Mouse (Mus musculus): ENCODE measurements around the gene Prl7b1. TPM values are rescaled to one million over a fixed set of nuclear protein-coding genes. Genes with fewer than 3 reads are reported as not detected.

The Prl7b1 gene
- polyA plus RNA-seq (2015; fragmentation: Nextera tagmentation; extraction: Ambion mirVana), result not detected in 2 replicates

- Histone ChIP-seq H3K4me2 (replicated peaks) (no peak within 1 kb of the TSS), H3K36me3 (no peaks in the 10 kb centered on the region), H3K9ac (no peak within 1 kb of the TSS), H3K27ac (no peak within 1 kb of the TSS), H3K27me3 (replicated peaks) (no peaks in the 10 kb centered on the region), H3K9me3 (no peaks in the 10 kb centered on the region), H3K4me3 (replicated peaks) (no peak within 1 kb of the TSS), H3K4me1 (replicated peaks) (no peaks in the 10 kb centered on the region)
- ATAC-seq, result no peak
- 70% methylated on average over 4 of the region's 4 CpGs for WGBS
These were observed at the start of gene Prl7b1 for GRCm38 (mm10) chr13:27610482-27610881. Gene Prl7b1, minus strand, starts transcription at chr13:27610582.

- no peaks in the 10 kb centered on the region for H3K9me3 ChIP-seq
- H3K4me2 ChIP-seq (replicated peaks), result no peak within 1 kb of the TSS
- H3K9ac ChIP-seq, result no peak within 1 kb of the TSS
- ATAC-seq, result no peak
- no peaks in the 10 kb centered on the region for H3K27me3 ChIP-seq (replicated peaks)
- H3K36me3 ChIP-seq, result no peaks in the 10 kb centered on the region
- WGBS, result 93% methylated on average over 3 of the region's 3 CpGs
- H3K27ac ChIP-seq, result no peak within 1 kb of the TSS
- H3K4me3 ChIP-seq (replicated peaks), result no peak within 1 kb of the TSS
- H3K4me1 ChIP-seq (replicated peaks), result no peaks in the 10 kb centered on the region
These were observed 32.0 kb upstream of the Prl7b1 start, which contains the start of gene Prl7a1 for GRCm38 (mm10) chr13:27642393-27642792. Gene Prl7a1, minus strand, starts transcription at chr13:27642493.

- Histone ChIP-seq H3K9me3 (no peaks in the 10 kb centered on the region), H3K36me3 (no peaks in the 10 kb centered on the region), H3K4me2 (replicated peaks) (no peak within 1 kb of the TSS), H3K4me1 (replicated peaks) (no peaks in the 10 kb centered on the region), H3K27me3 (replicated peaks) (no peaks in the 10 kb centered on the region), H3K4me3 (replicated peaks) (no peak within 1 kb of the TSS), H3K27ac (no peak within 1 kb of the TSS), H3K9ac (no peak within 1 kb of the TSS)
- 82% methylated on average over 2 of the region's 2 CpGs for WGBS
- ATAC-seq, result no peak
These were observed 28.3 kb downstream of the Prl7b1 start, which contains the start of gene Prl8a1 for GRCm38 (mm10) chr13:27582071-27582470. Gene Prl8a1, minus strand, starts transcription at chr13:27582171.

- Histone ChIP-seq H3K9me3 (no peaks in the 10 kb centered on the region), H3K4me3 (replicated peaks) (no peak within 1 kb of the TSS), H3K9ac (no peak within 1 kb of the TSS), H3K27me3 (replicated peaks) (no peaks in the 10 kb centered on the region), H3K4me2 (replicated peaks) (no peak within 1 kb of the TSS), H3K27ac (no peak within 1 kb of the TSS), H3K4me1 (replicated peaks) (no peaks in the 10 kb centered on the region), H3K36me3 (no peaks in the 10 kb centered on the region)
- no peak for ATAC-seq
- WGBS, result 81% methylated on average over 2 of the region's 2 CpGs
These were observed 45.9 kb downstream of the Prl7b1 start, which contains the start of gene Prl8a9 for GRCm38 (mm10) chr13:27564506-27564905. Gene Prl8a9, minus strand, starts transcription at chr13:27564606.

- no peak overlapping the region for H3K4me3 ChIP-seq (replicated peaks)
- no peaks in the 10 kb centered on the region for H3K4me1 ChIP-seq (replicated peaks)
- ATAC-seq, result no peak
- H3K36me3 ChIP-seq, result no peaks in the 10 kb centered on the region
- H3K27me3 ChIP-seq (replicated peaks), result no peaks in the 10 kb centered on the region
- no peak overlapping the region for H3K4me2 ChIP-seq (replicated peaks)
- no peak overlapping the region for H3K9ac ChIP-seq
- no peaks in the 10 kb centered on the region for H3K9me3 ChIP-seq
- H3K27ac ChIP-seq, result no peak overlapping the region
These were observed 57.0 kb downstream of the Prl7b1 start for GRCm38 (mm10) chr13:27553336-27553735.

Other genes with a start within 250 kb of the Prl7b1 start
- gene Prl2b1, start 219.7 kb downstream of the Prl7b1 start, polyA plus RNA-seq (2015; fragmentation: Nextera tagmentation; extraction: Ambion mirVana), result not detected in 2 replicates
- not detected in 2 replicates for gene Prl8a6, start 171.9 kb downstream of the Prl7b1 start, polyA plus RNA-seq (2015; fragmentation: Nextera tagmentation; extraction: Ambion mirVana)
- not detected in 2 replicates for gene Prl8a8, start 97.4 kb downstream of the Prl7b1 start, polyA plus RNA-seq (2015; fragmentation: Nextera tagmentation; extraction: Ambion mirVana)
- gene Prl8a9, start 46.0 kb downstream of the Prl7b1 start, polyA plus RNA-seq (2015; fragmentation: Nextera tagmentation; extraction: Ambion mirVana), result not detected in 2 replicates
- not detected in 2 replicates for gene Prl8a1, start 28.4 kb downstream of the Prl7b1 start, polyA plus RNA-seq (2015; fragmentation: Nextera tagmentation; extraction: Ambion mirVana)
- gene Prl7a1, start 31.9 kb upstream of the Prl7b1 start, polyA plus RNA-seq (2015; fragmentation: Nextera tagmentation; extraction: Ambion mirVana), result not detected in 2 replicates
- gene Prl7a2, start 57.5 kb upstream of the Prl7b1 start, polyA plus RNA-seq (2015; fragmentation: Nextera tagmentation; extraction: Ambion mirVana), result not detected in 2 replicates
- gene Prl7d1, start 106.2 kb upstream of the Prl7b1 start, polyA plus RNA-seq (2015; fragmentation: Nextera tagmentation; extraction: Ambion mirVana), result not detected in 2 replicates
- not detected in 2 replicates for gene Prl7c1, start 170.2 kb upstream of the Prl7b1 start, polyA plus RNA-seq (2015; fragmentation: Nextera tagmentation; extraction: Ambion mirVana)
- not detected in 2 replicates for gene Prl2a1, start 191.1 kb upstream of the Prl7b1 start, polyA plus RNA-seq (2015; fragmentation: Nextera tagmentation; extraction: Ambion mirVana)
- not detected in 2 replicates for gene Prl2c1, start 238.8 kb upstream of the Prl7b1 start, polyA plus RNA-seq (2015; fragmentation: Nextera tagmentation; extraction: Ambion mirVana)